Mouse (Mus musculus) heart, adult 8-10 months (tissue): ENCODE results near the gene Cadm3. TPM values are rescaled to one million over a fixed set of nuclear protein-coding genes. Genes with fewer than 3 reads are reported as not detected.
"Not testable (repeated sequence)": the region's sequence is repeated elsewhere in the genome, so short reads cannot be mapped to it uniquely, and the experiment has no call there.

Source experiments
- DNase-seq: peaks from one replicate; pipeline ENCODE4 v3.0.0; 2022; ENCODE audit warnings: low spot score
- total RNA-seq, 4 experiments: library from RNA; stranded (reverse); gene quantifications; 2 replicates each; pipeline ENCODE4 v1.2.4; 2022

The Cadm3 gene
- total RNA-seq, 4 experiments from 2014 or later, result 1.8 to 2.8 (median 2.6) TPM

DNA sequence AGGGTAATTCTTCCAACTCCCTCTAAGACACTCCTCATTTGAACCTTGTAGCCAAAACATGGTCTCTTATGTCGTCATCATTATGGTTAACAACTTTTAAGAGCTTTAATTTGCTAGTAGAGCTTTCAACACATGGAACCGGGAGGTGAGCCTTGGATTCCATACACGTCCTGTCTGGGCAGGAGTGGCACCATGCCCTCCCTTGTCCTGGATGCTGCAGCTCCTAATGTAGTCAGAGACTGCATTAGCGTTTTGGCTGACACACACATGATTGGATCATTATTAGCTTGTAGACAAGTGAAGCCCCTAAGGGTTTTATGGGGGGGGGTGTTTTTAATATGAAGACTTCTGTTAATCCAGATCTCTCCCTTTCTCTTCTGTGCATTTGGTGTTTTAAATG lies 42.5 kb downstream of the Cadm3 start:
- DNase-seq, result no peak

DNA sequence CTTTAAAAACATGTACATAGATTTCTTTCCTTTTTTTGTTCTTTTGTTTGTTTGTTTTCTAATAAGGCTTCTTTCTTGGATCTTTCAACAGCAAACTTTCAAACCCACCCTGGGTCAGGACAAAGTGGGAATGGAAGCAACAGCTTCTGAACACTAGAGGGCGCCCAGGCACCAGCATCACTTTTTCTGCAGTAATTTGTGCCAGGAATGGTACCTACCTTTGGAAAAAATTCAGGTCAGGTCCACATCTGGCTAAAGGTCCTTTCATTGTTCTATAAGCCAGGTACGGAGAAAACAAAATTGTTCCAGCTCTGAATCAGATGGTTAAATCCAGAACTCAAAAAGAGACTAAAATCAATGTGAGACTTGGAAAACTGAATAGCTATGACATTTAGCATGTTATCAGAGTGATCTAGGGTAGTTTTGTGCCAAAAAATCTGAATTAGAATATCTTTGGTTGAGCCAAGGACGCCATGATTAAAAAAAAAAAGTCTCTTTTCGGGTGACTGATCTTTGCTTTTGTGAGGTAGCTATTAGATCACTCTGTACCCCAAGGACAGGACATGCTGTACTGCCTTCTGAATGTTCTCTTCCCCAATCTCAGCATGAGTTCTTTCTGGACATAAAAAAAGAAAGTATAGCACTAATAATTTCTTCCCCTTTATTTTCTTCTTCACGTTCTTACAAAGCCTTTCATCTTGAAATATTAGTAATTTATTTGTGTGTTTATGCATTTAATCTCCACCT lies 43.5 kb downstream of the Cadm3 start:
- DNase-seq, result peak; percentile 10

DNA sequence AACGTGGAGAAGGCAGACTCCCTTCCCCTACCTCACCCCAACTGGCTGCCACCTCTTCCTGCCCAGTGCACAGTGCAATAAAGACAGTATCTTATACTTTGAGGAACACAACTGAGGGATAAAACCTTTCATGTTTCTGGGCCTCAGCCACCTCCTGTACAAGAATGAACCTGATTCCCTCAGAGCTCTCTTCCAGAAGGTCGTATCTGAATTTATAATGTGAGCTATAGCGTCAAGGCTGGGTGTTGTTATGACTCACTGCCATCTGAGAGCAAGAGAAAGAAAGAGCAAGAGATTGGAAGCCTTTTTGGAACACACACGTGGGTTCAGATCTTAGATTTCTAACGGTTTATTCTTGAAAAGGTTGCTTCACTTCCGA lies 45.3 kb downstream of the Cadm3 start:
- no peak for DNase-seq

GRCm38 (mm10) chr1:173321593-173322248 lies 45.8 kb downstream of the Cadm3 start:
- no peak for DNase-seq

DNA sequence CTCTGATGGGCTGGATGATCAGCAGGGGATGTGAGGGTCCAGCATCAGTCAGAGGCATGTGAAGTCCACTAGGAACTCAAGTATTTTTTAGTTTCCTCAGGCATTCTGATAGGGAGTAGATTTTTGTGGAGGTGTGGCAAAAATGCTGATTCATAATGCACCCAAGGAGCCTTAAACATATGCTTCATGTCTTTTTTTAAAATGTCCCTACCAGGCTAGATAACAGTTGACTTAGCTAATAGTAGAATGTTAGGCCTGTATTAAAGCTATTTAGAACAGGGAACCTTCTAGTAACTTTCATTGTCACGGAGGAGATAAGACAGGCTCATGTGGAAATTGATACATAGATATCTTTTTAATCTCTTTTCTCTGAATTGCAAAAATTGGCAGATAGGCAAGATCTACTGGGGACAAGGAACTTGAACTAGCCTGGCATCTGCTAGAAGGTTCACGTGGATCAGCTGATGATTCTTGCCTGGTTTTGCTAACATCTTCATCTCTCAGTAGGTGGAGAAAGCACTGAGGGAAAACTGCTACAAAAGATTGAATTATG lies 49.5 kb downstream of the Cadm3 start:
- DNase-seq, result no peak

DNA sequence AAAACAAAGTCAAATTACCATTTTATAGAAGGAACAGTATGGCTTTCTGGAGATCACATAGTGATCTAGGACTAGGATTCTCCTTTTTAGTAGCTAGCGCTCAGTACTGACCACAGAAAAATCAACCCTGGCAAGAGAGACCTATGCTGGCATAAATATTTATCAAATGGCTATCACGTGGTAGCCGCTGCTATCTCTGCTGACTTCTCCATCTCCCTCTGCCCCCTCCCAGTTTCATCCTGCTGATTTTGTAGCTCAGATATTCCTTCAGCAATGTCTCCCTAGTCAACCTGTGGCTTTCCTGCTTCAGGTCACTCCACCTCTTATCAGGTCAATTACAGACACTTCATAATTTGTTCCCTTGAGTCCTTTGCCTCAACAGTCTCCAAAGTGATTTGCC lies 51.8 kb downstream of the Cadm3 start:
- DNase-seq, result no peak

DNA sequence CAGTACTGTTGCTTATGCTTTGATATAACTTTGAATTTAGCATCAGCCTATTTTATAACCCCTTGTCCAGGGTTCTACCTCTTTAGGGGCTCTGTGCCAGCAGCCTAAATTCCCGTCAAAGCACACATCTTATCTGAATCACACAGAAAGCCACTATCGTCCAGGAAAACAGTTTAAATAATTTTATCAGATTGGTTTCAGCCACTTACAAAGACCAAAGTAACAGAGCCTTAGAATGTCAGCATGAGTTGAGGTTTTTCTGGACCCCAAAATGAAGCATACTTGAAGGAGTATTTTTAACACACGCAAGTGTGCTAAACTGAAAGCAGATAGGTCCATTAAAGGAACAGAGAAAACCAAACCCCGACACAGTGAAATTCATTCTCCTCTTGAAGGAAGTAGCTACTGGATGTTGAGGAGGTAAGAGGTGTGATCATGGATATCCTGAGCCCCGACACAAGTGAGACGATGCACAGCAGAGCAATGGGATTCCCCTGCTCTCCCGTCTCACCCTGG lies 53.9 kb downstream of the Cadm3 start:
- DNase-seq, result not testable (repeated sequence)

DNA sequence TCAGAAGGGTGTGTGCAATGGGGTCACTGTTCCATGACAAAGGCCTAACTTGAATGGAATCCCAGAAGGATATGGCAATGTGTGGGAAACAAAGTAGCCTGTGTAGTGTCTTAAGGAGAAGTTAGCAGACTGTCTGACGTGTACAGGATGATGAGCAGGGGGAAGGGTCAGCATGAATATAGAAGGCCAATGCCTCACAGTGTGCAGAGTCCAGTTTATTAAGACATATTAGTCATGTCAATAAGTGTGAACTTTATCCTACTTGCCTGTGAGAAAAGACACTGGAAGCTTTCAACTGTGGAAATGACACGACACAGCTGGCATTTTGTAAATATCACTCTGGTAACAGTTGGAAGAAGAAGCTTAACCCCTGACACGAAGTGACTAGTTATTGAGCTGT lies 64.7 kb downstream of the Cadm3 start:
- DNase-seq, result not testable (repeated sequence)

Other genes starting within 250 kb of the Cadm3 start
- gene Olfr1408, start 230.3 kb downstream of the Cadm3 start, total RNA-seq, result not detected
- not detected for gene Olfr1406, start 177.1 kb downstream of the Cadm3 start, total RNA-seq
- not detected for gene Olfr218, start 169.9 kb downstream of the Cadm3 start, total RNA-seq
- not detected for gene Olfr1404, start 155.3 kb downstream of the Cadm3 start, total RNA-seq
- gene Fcer1a, start 140.5 kb downstream of the Cadm3 start, total RNA-seq, result not detected
- not detected for gene Olfr418, start 101.7 kb downstream of the Cadm3 start, total RNA-seq
- gene Mptx2, start 89.9 kb downstream of the Cadm3 start, total RNA-seq, result not detected
- gene Ackr1, start 33.9 kb downstream of the Cadm3 start, total RNA-seq, result under 1 TPM; 0.23 to 0.56 (median 0.37) TPM
- 1 to 10 TPM in 3 of 4 experiments, under 1 TPM in 1; 0.65 to 3.1 (median 1.4) TPM for gene Aim2, start 16.8 kb downstream of the Cadm3 start, total RNA-seq
- gene Ifi206, start 123.3 kb upstream of the Cadm3 start, total RNA-seq, result under 1 TPM in 1 of 4 experiments, not detected in 3; 0.09 TPM
- not detected for gene Ifi214, start 168.3 kb upstream of the Cadm3 start, total RNA-seq
- under 1 TPM; 0.09 to 0.16 (median 0.14) TPM for gene Ifi213, start 231.6 kb upstream of the Cadm3 start, total RNA-seq